Mouse (Mus musculus) heart, embryonic 10.5 days (tissue): ENCODE data around the gene Ggcx. TPM values are rescaled to one million over a fixed set of nuclear protein-coding genes. Genes with fewer than 3 reads are reported as not detected.
"Not testable (repeated sequence)": the region's sequence is repeated elsewhere in the genome, so short reads cannot be mapped to it uniquely, and the experiment has no call there.

Source experiments
- DNase-seq: peaks from one replicate; pipeline ENCODE4 v3.0.0-alpha.2; 2017; ENCODE audit warnings: low spot score
- H3K27ac ChIP-seq: fragments of 300-500 bp; sonication (generic); 2 replicates; pipeline ENCODE4 v1.5.1; 2016; ENCODE audit warnings: mild to moderate bottlenecking
- H3K27me3 ChIP-seq: fragments of 300-500 bp; sonication (generic); 2 replicates; pipeline ENCODE4 v1.6.1; 2016; ENCODE audit warnings: mild to moderate bottlenecking; ENCODE audit not compliant: poor library complexity, insufficient read depth, severe bottlenecking
- H3K36me3 ChIP-seq: fragments of 300-500 bp; sonication (generic); 2 replicates; pipeline ENCODE4 v1.6.1; 2016; ENCODE audit warnings: mild to moderate bottlenecking, moderate library complexity
- H3K4me1 ChIP-seq: fragments of 300-500 bp; sonication (generic); 2 replicates; pipeline ENCODE4 v1.6.1; 2016; ENCODE audit warnings: mild to moderate bottlenecking
- H3K4me3 ChIP-seq: fragments of 300-500 bp; sonication (generic); 2 replicates; pipeline ENCODE4 v1.5.1; 2016; ENCODE audit warnings: mild to moderate bottlenecking, moderate library complexity
- H3K9me3 ChIP-seq: fragments of 300-500 bp; sonication (generic); 2 replicates; pipeline ENCODE4 v1.6.1; 2016; ENCODE audit warnings: mild to moderate bottlenecking, moderate library complexity
- WGBS: fragments of 180-500 bp; shearing (Covaris S2); methylation state at CpG from one replicate; pipeline ENCODE4 v1.1.7; 2016; 5-methylcytosine and 5-hydroxymethylcytosine counted together
- polyA plus RNA-seq: library from polyadenylated mRNA; unstranded; fragments of >200 nt; fragmentation: Nextera tagmentation; extraction: Ambion mirVana; gene quantifications from 2 replicates; pipeline ENCODE4 v1.2.1, GENCODE M21; 2016

Gene Ggcx
- polyA plus RNA-seq, 1 experiment from 2014 or later = 28.6 TPM

- no peaks in the 10 kb centered on the region for H3K27me3 ChIP-seq
- peak within 1 kb of the TSS; percentile 100 for H3K27ac ChIP-seq
- no peaks in the 10 kb centered on the region for H3K9me3 ChIP-seq
- H3K4me3 ChIP-seq = peak within 1 kb of the TSS; percentile 91
- H3K36me3 ChIP-seq = peaks cover 30% of the 10 kb centered on the region
- H3K4me1 ChIP-seq = peaks cover 21% of the 10 kb centered on the region
- WGBS = under 1% methylated on average over 77 of the region's 77 CpGs
- peak; percentile 95 for DNase-seq
Measured at GRCm38 (mm10) chr6:72439355-72440185, 25.5 kb downstream of the Ggcx start, which contains the start of gene Mat2a. Mat2a (minus strand) TSS chr6:72439558.

DNA sequence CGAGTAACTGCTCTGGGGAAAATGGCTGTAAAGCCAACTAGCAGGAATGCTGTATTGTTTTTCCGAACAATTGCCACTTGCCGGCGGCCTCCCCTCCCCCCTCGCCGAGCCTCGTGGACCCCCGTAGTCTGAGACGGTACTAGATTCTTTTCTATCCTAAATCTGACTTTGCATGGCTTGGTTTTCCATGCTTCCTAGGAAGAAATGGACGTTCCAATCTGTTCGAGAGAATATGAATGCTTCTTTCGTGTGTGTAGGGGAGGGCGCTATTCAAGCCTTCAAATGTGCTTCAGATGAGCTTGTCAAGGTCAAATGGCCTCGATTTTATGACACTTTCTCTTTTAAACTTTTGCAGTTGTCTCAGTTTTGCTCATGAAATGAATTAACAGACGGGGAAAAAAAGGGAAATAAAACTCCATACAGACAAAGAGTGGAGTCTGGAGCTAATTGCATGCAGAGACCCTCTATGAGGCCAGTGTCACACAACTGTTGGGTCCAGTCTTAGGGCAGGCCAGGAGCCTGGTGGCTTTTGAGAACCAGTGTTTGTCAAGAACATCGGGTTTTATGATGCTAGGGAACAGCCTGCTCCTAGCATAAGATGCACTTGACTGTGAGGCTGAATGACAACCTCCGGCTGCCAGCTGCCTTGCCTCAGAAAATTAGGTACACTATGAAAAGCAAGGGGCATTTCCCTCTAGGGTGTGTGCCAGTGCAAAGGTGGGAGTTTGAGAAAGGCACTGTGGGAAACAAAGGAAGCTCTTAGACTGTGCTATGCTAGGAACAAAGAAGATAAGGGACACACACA, 26.3 kb downstream of the Ggcx start:
- Histone ChIP-seq H3K36me3 (peaks cover 22% of the 10 kb centered on the region), H3K9me3 (no peaks in the 10 kb centered on the region), H3K27me3 (no peaks in the 10 kb centered on the region), H3K4me1 (peaks cover 21% of the 10 kb centered on the region), H3K4me3 (peak overlapping the region; percentile 91), H3K27ac (peak overlapping the region; percentile 100)
- WGBS = 14% methylated on average over 17 of the region's 17 CpGs
- DNase-seq = no peak

DNA sequence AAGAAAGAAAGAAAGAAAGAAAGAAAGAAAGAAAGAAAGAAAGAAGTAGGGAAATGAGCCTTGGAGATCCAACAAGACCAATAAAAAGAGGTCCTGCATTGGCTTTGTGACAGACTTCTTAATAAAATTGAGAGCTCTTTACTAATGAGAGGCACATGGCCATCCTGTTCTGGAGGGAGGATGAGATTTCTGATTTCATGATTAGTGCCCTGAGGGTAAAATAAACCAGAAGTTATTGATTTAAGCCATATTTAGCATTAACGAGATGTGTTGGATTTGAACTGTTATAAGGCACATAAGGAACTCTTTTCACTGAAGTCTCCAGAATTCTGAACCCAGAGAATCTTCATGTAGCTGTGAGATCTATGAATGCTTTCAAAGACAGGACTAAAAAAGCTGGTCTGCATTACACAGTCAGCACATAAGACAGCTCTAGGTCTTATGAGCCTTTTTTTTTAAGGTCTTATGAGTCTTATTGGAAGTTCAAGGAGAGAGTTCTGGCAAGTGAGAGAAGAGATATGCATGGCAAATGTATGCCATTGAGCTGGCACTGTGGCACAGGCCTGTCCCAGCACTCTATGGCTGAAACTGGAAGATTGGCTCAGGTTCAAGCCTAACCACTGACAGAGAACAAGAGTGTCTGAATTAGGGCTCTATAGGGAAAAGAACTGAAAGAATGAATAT, 29.0 kb downstream of the Ggcx start:
- WGBS = 80% methylated on average over 1 of the region's 1 CpGs
- Histone ChIP-seq H3K27me3 (no peaks in the 10 kb centered on the region), H3K36me3 (no peaks in the 10 kb centered on the region), H3K9me3 (no peaks in the 10 kb centered on the region), H3K4me1 (peaks cover 19% of the 10 kb centered on the region), H3K27ac (no peak overlapping the region), H3K4me3 (no peak overlapping the region)
- no peak for DNase-seq

GRCm38 (mm10) chr6:72445011-72445410, 30.9 kb downstream of the Ggcx start:
- Histone ChIP-seq H3K36me3 (no peaks in the 10 kb centered on the region), H3K4me3 (no peak overlapping the region), H3K4me1 (peaks cover 20% of the 10 kb centered on the region), H3K9me3 (no peaks in the 10 kb centered on the region), H3K27me3 (no peaks in the 10 kb centered on the region), H3K27ac (no peak overlapping the region)
- DNase-seq = no peak

GRCm38 (mm10) chr6:72447487-72447886, 33.4 kb downstream of the Ggcx start:
- H3K36me3 ChIP-seq = no peaks in the 10 kb centered on the region
- H3K9me3 ChIP-seq = no peaks in the 10 kb centered on the region
- WGBS = 67% methylated on average over 2 of the region's 2 CpGs
- no peak for DNase-seq
- no peak overlapping the region for H3K4me3 ChIP-seq
- peaks cover 10% of the 10 kb centered on the region for H3K4me1 ChIP-seq
- no peak overlapping the region for H3K27ac ChIP-seq
- H3K27me3 ChIP-seq = no peaks in the 10 kb centered on the region

GRCm38 (mm10) chr6:72451778-72452177, 37.7 kb downstream of the Ggcx start:
- H3K27ac ChIP-seq, DNase-seq, H3K4me3 ChIP-seq, H3K27me3 ChIP-seq, H3K36me3 ChIP-seq, H3K9me3 ChIP-seq: not testable (repeated sequence)
- 74% methylated on average over 2 of the region's 2 CpGs for whole genome bisulfite sequencing
- H3K4me1 ChIP-seq = peaks cover 27% of the 10 kb centered on the region

DNA sequence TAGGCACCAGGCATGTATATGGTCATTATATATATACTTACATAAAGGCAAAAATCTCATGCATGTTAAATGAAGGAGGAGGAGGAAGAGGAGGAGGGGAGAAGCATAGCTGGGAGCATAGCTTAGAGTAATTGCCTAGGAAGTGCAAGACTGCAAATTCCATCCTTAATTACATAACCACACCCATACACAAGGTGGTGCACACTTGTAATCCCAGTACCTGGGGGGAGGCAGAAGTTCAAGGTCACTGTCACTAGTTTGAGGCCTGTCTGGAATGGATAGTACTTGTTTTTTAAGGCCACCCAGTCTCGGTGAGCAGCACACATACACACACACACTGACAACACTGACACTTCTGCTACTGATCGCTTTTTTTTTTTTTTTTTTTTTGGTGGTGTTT, 38.2 kb downstream of the Ggcx start:
- Histone ChIP-seq H3K27me3 (no peaks in the 10 kb centered on the region), H3K36me3 (no peaks in the 10 kb centered on the region), H3K4me1 (peaks cover 27% of the 10 kb centered on the region), H3K27ac (no peak overlapping the region), H3K9me3 (no peaks in the 10 kb centered on the region), H3K4me3 (no peak overlapping the region)
- no peak for DNase-seq
- WGBS = 79% methylated on average over 2 of the region's 2 CpGs

GRCm38 (mm10) chr6:72453578-72453977, 39.5 kb downstream of the Ggcx start:
- Histone ChIP-seq H3K4me3 (no peak overlapping the region), H3K27me3 (no peaks in the 10 kb centered on the region), H3K36me3 (no peaks in the 10 kb centered on the region), H3K9me3 (no peaks in the 10 kb centered on the region), H3K4me1 (peaks cover 21% of the 10 kb centered on the region), H3K27ac (no peak overlapping the region)
- no peak for DNase-seq
- WGBS = 81% methylated on average over 3 of the region's 3 CpGs

GRCm38 (mm10) chr6:72454072-72454746, 40.1 kb downstream of the Ggcx start:
- H3K4me1 ChIP-seq = peaks cover 22% of the 10 kb centered on the region
- H3K27ac ChIP-seq = peak overlapping the region; percentile 56; the same call in 1 of the 2 replicates
- 42% methylated on average over 7 of the region's 7 CpGs for WGBS
- no peaks in the 10 kb centered on the region for H3K27me3 ChIP-seq
- no peaks in the 10 kb centered on the region for H3K36me3 ChIP-seq
- no peak overlapping the region for H3K4me3 ChIP-seq
- H3K9me3 ChIP-seq = no peaks in the 10 kb centered on the region
- DNase-seq = no peak

DNA sequence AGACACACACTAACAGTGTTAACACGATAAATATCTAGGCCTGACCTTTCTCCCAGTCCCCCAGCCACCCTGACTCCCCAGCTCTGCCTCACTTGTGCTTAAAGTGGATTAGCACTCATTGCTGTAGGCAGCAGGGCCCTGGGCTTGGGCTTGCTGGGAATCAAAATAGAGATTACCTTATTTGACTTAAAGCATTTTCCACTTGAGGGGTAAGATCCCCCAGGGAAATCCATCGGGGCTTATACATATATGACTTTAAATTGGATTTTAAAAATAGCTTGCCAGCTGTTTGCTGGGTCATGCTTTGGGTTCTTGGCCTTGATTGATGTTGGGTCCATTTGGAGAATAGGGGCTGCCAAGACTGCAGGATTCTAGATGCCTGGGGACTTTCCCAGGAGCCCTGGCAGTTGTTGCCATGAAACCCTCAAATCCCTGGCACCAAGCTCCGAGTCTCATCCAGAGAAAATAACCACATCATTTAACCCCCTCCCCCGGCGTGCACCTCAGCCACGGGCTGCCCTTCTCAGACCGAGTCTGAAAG, 40.8 kb downstream of the Ggcx start:
- DNase-seq = no peak
- H3K27ac ChIP-seq = no peak overlapping the region
- H3K36me3 ChIP-seq = no peaks in the 10 kb centered on the region
- H3K4me3 ChIP-seq = no peak overlapping the region
- peaks cover 22% of the 10 kb centered on the region for H3K4me1 ChIP-seq
- no peaks in the 10 kb centered on the region for H3K9me3 ChIP-seq
- H3K27me3 ChIP-seq = no peaks in the 10 kb centered on the region
- 64% methylated on average over 7 of the region's 7 CpGs for WGBS

GRCm38 (mm10) chr6:72456567-72456966, 42.5 kb downstream of the Ggcx start:
- no peak for DNase-seq

GRCm38 (mm10) chr6:72458418-72458817, 44.3 kb downstream of the Ggcx start:
- WGBS = 68% methylated on average over 7 of the region's 7 CpGs
- DNase-seq = no peak
- H3K27me3 ChIP-seq = no peaks in the 10 kb centered on the region
- no peak overlapping the region for H3K27ac ChIP-seq
- no peaks in the 10 kb centered on the region for H3K36me3 ChIP-seq
- no peaks in the 10 kb centered on the region for H3K9me3 ChIP-seq
- no peak overlapping the region for H3K4me3 ChIP-seq
- peaks cover 29% of the 10 kb centered on the region for H3K4me1 ChIP-seq

More at GRCm38 (mm10) chr6:72456567-72456966, 42.5 kb downstream of the Ggcx start:
- Histone ChIP-seq H3K27ac (no peak overlapping the region), H3K36me3 (no peaks in the 10 kb centered on the region), H3K4me1 (peaks cover 29% of the 10 kb centered on the region), H3K4me3 (no peak overlapping the region), H3K9me3 (no peaks in the 10 kb centered on the region), H3K27me3 (no peaks in the 10 kb centered on the region)
- WGBS = 51% methylated on average over 4 of the region's 4 CpGs
